Mouse (Mus musculus): ENCODE measurements at regions not wholly inside any gene's neighbourhood (a gene's known extent, or its start where the extent isn't known, plus 50 kb on each side); places are given as distances from the start of the nearest gene placed in this dataset.

GRCm38 (mm10) chr4:105560781-105561180 lies 228.9 kb upstream of the Gm12728 start:
- no peak for TF ChIP-seq POLR2A (IDR thresholded peaks at IDR 0.05; ENCODE audit: insufficient read length, low read depth)
- no peak for TF ChIP-seq MAX (IDR thresholded peaks at IDR 0.05; ENCODE audit: low read depth)
- TF ChIP-seq CEBPB (IDR thresholded peaks at IDR 0.05; ENCODE audit: insufficient read depth, poor library complexity, severe bottlenecking): no peak
- TF ChIP-seq USF1 (IDR thresholded peaks at IDR 0.05; ENCODE audit: low read depth): no peak
- no peak for TF ChIP-seq E2F4 (IDR thresholded peaks at IDR 0.05; ENCODE audit: insufficient read depth)
- TF ChIP-seq MYOD1 (IDR thresholded peaks at IDR 0.05; ENCODE audit: control insufficient read depth in 1 of 3, insufficient read length in 2 of 3, low read depth in 2 of 3): no peak
- TF ChIP-seq POLR2AphosphoS2 (IDR thresholded peaks at IDR 0.05; ENCODE audit: insufficient read length, low read depth): no peak
- TF ChIP-seq SRF (IDR thresholded peaks at IDR 0.05; ENCODE audit: control insufficient read depth, insufficient read length, low read depth): no peak
- no peak for TF ChIP-seq REST (IDR thresholded peaks at IDR 0.05; ENCODE audit: insufficient read depth, insufficient read length)
- no peak for TF ChIP-seq MYOG (IDR thresholded peaks at IDR 0.05; ENCODE audit: control insufficient read depth in 1 of 3, insufficient read depth in 1 of 3, insufficient read length in 2 of 3, low read depth in 2 of 3)

Data from myocyte (in vitro differentiated cells).